18 mouse cellular contexts compared by ENCODE assay signal in the genomic region with DNA sequence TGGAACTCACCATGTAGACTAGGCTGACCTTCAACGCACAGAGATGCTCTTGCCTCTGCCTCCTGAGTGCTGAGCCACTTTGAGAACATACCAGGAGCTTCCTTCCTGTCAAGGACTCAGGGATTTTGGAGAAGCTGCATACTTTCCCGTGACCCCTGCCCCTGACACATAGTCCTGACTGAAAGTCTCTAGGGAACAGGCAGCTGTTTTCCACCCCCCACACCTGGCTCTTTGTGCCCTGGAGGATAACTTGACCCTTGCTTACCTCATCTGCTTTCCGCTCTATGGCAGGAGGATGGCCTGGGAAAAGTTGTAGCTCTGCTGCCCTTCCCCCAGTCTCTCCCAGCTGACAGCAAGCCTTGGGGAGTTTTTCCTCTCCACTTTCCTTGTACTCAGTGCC.
"Had no signal": no experiment of that assay in that cellular context is flagged by ENCODE, and none has a peak within 500 bp of the region (broad histone marks: within the 10 kb centered on the region; RNA-seq: fewer than 3 reads in every experiment).

No protein-coding gene starts in this region.

- H3K27ac ChIP-seq: layer of hippocampus, adult 2 months; limb, embryonic 10.5 days; limb, embryonic 13.5 days; liver, embryonic 12.5 days; liver, embryonic 15.5 days; lung, embryonic 15.5 days; stomach, postnatal 0 days had no signal

- H3K4me1 ChIP-seq: limb, embryonic 10.5 days; limb, embryonic 13.5 days; liver, embryonic 12.5 days; liver, embryonic 15.5 days; lung, embryonic 15.5 days had no signal

- H3K9ac ChIP-seq: limb, embryonic 13.5 days; liver, embryonic 12.5 days; liver, embryonic 15.5 days; lung, embryonic 15.5 days had no signal

- ATAC-seq: liver, embryonic 12.5 days had no signal

- H3K4me2 ChIP-seq: limb, embryonic 13.5 days; liver, embryonic 12.5 days; liver, embryonic 15.5 days; lung, embryonic 15.5 days had no signal

- DNase-seq: kidney, adult 8-10 months; kidney, postnatal 14 days; kidney, postnatal 4 days; layer of hippocampus, adult 9-11 months; liver; lung, adult 18-20 months; lung, postnatal 10 days; lung, postnatal 4 days; midbrain, embryonic 14.5 days; thymus, adult 2 months; thymus, postnatal 25 days had no signal

- H3K4me3 ChIP-seq: layer of hippocampus, adult 2 months; limb, embryonic 10.5 days; limb, embryonic 13.5 days; liver, embryonic 12.5 days; liver, embryonic 15.5 days; lung, embryonic 15.5 days had no signal

- H3K27me3 ChIP-seq: limb, embryonic 13.5 days; liver, embryonic 12.5 days; liver, embryonic 15.5 days; lung, embryonic 15.5 days had no signal

- H3K9me3 ChIP-seq: limb, embryonic 10.5 days; limb, embryonic 13.5 days; liver, embryonic 12.5 days; liver, embryonic 15.5 days; lung, embryonic 15.5 days had no signal
